Comparison of ENCODE assay signal across 8 mouse cellular contexts in the genomic region with DNA sequence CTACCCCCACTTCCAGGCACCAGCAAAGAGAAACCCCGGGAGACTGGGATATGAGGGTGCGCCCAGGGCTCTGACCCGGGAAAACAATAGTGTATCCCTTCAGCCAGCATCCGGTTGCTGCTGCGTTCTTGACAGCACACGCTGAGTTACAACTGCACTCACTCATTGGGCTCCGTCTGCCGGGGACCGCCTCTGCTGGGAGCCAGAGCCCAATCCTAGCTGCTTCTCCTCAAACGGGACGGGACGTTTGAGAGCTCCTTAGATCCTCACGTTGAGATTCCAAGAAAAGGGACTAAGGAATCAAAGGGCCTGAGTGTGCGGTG. TPM values are rescaled to one million over a fixed set of nuclear protein-coding genes. Genes with fewer than 3 reads are reported as not detected.
DNase-seq lines count a peak whose midpoint lies in the region; ATAC-seq and TF ChIP-seq lines count a peak whose summit lies in the region.

No protein-coding gene starts in this region.

- no peaks in the 10 kb centered on the region for H3K27me3 ChIP-seq in embryonic facial prominence, embryonic 12.5 days
- peaks cover 41% of the 10 kb centered on the region for H3K27me3 ChIP-seq in heart, embryonic 10.5 days (ENCODE audit: insufficient read depth, poor library complexity, severe bottlenecking)
- H3K27me3 ChIP-seq in midbrain, postnatal 0 days (ENCODE audit: insufficient read depth, low read length): no peaks in the 10 kb centered on the region
- H3K27me3 ChIP-seq in stomach, embryonic 15.5 days (replicated peaks): no peaks in the 10 kb centered on the region

- no peak for TF ChIP-seq CTCF in midbrain, postnatal 0 days (IDR thresholded peaks at IDR 0.05)

- peak overlapping the region; percentile 44 for H3K9ac ChIP-seq in embryonic facial prominence, embryonic 12.5 days
- H3K9ac ChIP-seq in midbrain, postnatal 0 days (replicated peaks; ENCODE audit: low read length, poor library complexity, severe bottlenecking): peak overlapping the region; percentile 25; the same call in 1 of the 2 replicates
- peak overlapping the region; percentile 12; the same call in 1 of the 2 replicates for H3K9ac ChIP-seq in stomach, embryonic 15.5 days

- peaks cover 18% of the 10 kb centered on the region for H3K4me1 ChIP-seq in embryonic facial prominence, embryonic 12.5 days
- peaks cover 24% of the 10 kb centered on the region for H3K4me1 ChIP-seq in heart, embryonic 10.5 days
- H3K4me1 ChIP-seq in midbrain, postnatal 0 days (ENCODE audit: insufficient read depth, low read length): peaks cover 11% of the 10 kb centered on the region; the same call in 1 of the 2 replicates
- H3K4me1 ChIP-seq in stomach, embryonic 15.5 days: peaks cover 7% of the 10 kb centered on the region

- H3K36me3 ChIP-seq in embryonic facial prominence, embryonic 12.5 days: 0 out of 2 replicates have a peak, but pooled peaks cover 5% of the 10 kb centered on the region
- H3K36me3 ChIP-seq in heart, embryonic 10.5 days: no peaks in the 10 kb centered on the region
- peaks cover under 1% of the 10 kb centered on the region; the same call in 1 of the 2 replicates for H3K36me3 ChIP-seq in midbrain, postnatal 0 days (ENCODE audit: insufficient read depth, low read length)
- H3K36me3 ChIP-seq in stomach, embryonic 15.5 days: no peaks in the 10 kb centered on the region

- peak overlapping the region; percentile 91 for H3K27ac ChIP-seq in embryonic facial prominence, embryonic 12.5 days
- H3K27ac ChIP-seq in heart, embryonic 10.5 days: peak overlapping the region; percentile 76
- peak overlapping the region; percentile 27; the same call in 1 of the 2 replicates for H3K27ac ChIP-seq in midbrain, postnatal 0 days (ENCODE audit: low read depth, low read length)
- peak overlapping the region; percentile 63 for H3K27ac ChIP-seq in stomach, embryonic 15.5 days

- ATAC-seq in embryonic facial prominence, embryonic 12.5 days (ENCODE audit: insufficient number of reproducible peaks, insufficient read depth, low FRiP score, low TSS enrichment): peak; percentile 78
- ATAC-seq in midbrain, postnatal 0 days (ENCODE audit: low FRiP score): peak; percentile 67
- peak; percentile 77; the same call in 1 of the 2 replicates for ATAC-seq in stomach, embryonic 15.5 days (ENCODE audit: insufficient read depth, low FRiP score, low read depth)

- no peaks in the 10 kb centered on the region for H3K9me3 ChIP-seq in embryonic facial prominence, embryonic 12.5 days
- no peaks in the 10 kb centered on the region for H3K9me3 ChIP-seq in heart, embryonic 10.5 days
- no peaks in the 10 kb centered on the region for H3K9me3 ChIP-seq in midbrain, postnatal 0 days (ENCODE audit: low read length)
- H3K9me3 ChIP-seq in stomach, embryonic 15.5 days: no peaks in the 10 kb centered on the region

- H3K4me2 ChIP-seq in embryonic facial prominence, embryonic 12.5 days (replicated peaks): peak overlapping the region; percentile 84
- peak overlapping the region; percentile 86 for H3K4me2 ChIP-seq in midbrain, postnatal 0 days (ENCODE audit: low read depth, low read length, poor library complexity, severe bottlenecking)
- peak overlapping the region; percentile 89 for H3K4me2 ChIP-seq in stomach, embryonic 15.5 days

- peak overlapping the region; percentile 49 for H3K4me3 ChIP-seq in embryonic facial prominence, embryonic 12.5 days
- H3K4me3 ChIP-seq in heart, embryonic 10.5 days: peak overlapping the region; percentile 70
- H3K4me3 ChIP-seq in midbrain, postnatal 0 days (ENCODE audit: low read depth, low read length): peak overlapping the region; percentile 52
- H3K4me3 ChIP-seq in stomach, embryonic 15.5 days (replicated peaks): peak overlapping the region; percentile 47

- WGBS in embryonic facial prominence, embryonic 12.5 days: under 1% methylated on average over 14 of the region's 14 CpGs
- 2% methylated on average over 14 of the region's 14 CpGs for WGBS in heart, embryonic 10.5 days
- WGBS in midbrain, postnatal 0 days: under 1% methylated on average over 14 of the region's 14 CpGs
- under 1% methylated on average over 14 of the region's 14 CpGs for WGBS in stomach, embryonic 15.5 days

- DNase-seq in 3134 (ENCODE audit: extremely low read depth, insufficient read length, low spot score) (peak; percentile 87), liver (peak; percentile 64)
- DNase-seq in adrenal gland, postnatal 10 days: peak; percentile 69
- DNase-seq in heart, embryonic 10.5 days (ENCODE audit: low spot score): no peak
- DNase-seq in kidney, adult 9 months: peak; percentile 60
- peak; percentile 56 for DNase-seq in midbrain, postnatal 0 days (ENCODE audit: low spot score)

RNA-seq across cellular contexts. Expression of a gene that starts 0.5 kb away (rescaled TPM):
- total RNA-seq in adrenal gland, postnatal 10 days (2021): 100 to 1,000 TPM; 181 to 382 TPM
- 8.8 and 11.6 TPM in 2 replicates for polyA plus RNA-seq in embryonic facial prominence, embryonic 12.5 days (2016; fragmentation: Nextera tagmentation; extraction: Ambion mirVana)
- 2.5 and 5.5 TPM in 2 replicates for polyA plus RNA-seq in heart, embryonic 10.5 days (2016; fragmentation: Nextera tagmentation; extraction: Ambion mirVana)
- total RNA-seq in midbrain, postnatal 0 days (2014; rRNA removed): 38.5 and 42.3 TPM in 2 replicates
- polyA plus RNA-seq in midbrain, postnatal 0 days (2015; fragmentation: Nextera tagmentation; extraction: Ambion mirVana): 7.1 and 7.5 TPM in 2 replicates
- polyA plus RNA-seq in stomach, embryonic 15.5 days (2015; fragmentation: Nextera tagmentation; extraction: Ambion mirVana): 3.9 and 5.3 TPM in 2 replicates

Comparison
In these comparisons a context has a peak if more than half of its experiments do, and no peak if none do; other contexts are left out.
1. H3K27ac ChIP-seq: peak in every context shown above with its lines; median percentile 91 in embryonic facial prominence, embryonic 12.5 days; 76 in heart, embryonic 10.5 days; 63 in stomach, embryonic 15.5 days; 27 in midbrain, postnatal 0 days.